Mouse (Mus musculus): ENCODE results near the gene Xylt1.

Gene Xylt1

DNA sequence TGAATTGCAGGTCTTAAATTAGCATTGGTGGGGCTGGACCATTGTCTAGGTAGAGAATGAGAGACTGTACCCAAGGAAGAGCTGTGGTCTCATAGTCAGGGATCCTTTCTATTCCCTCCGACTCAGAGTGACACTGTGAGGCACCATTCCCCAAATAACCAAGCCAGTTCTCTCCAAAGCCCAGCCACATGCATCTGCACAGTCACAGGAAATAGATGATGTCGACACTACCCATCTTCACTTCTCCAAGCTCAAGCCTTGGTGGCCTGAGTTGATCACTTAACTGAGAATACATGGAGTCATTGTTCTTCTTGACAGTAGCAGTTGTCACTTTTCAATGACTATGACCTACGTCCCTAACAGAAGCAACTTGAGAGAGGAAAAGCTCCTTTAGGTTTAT lies 100.6 kb downstream of the Xylt1 start:
- DNase-seq (ENCODE audit: low spot score) = no peak

DNA sequence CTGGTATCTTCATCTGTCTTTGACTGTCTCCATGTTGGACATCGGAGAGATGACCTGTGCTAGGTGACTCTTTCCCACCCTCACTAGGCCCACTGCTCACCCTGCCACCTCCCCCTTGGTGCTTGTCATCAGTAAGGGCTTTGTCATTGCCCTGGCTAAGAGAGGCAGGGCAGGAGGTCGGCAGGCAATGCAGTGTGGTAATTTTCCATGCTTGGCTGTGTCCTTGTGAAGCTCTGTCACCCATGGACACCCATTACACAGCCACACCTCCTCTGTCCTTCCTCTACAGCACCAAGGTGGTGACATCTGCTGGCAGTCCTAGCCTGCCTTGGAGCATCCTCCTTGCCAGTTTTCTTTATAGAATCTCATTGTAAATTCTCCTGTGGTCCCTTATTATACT lies 101.9 kb downstream of the Xylt1 start:
- DNase-seq (ENCODE audit: low spot score) = no peak

DNA sequence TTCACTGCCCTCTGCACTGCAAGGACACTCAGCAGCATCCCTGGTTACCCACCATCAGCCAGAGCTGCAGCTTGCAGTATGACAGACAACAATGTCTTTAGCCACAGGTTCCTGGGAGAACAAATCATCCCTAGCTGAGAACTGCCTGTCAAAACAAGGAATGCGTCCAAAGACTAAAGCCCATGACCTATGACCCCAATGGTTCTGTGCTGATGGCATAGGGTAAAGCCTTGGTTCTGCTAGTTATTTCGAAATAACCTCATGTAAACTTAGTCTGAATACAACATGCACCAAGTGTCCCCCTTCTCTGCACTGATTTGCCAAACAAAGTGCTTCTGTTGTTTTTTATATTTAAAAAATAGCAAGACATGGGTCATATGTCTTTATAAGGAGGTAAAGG lies 103.8 kb downstream of the Xylt1 start:
- DNase-seq (ENCODE audit: low spot score) = no peak

DNA sequence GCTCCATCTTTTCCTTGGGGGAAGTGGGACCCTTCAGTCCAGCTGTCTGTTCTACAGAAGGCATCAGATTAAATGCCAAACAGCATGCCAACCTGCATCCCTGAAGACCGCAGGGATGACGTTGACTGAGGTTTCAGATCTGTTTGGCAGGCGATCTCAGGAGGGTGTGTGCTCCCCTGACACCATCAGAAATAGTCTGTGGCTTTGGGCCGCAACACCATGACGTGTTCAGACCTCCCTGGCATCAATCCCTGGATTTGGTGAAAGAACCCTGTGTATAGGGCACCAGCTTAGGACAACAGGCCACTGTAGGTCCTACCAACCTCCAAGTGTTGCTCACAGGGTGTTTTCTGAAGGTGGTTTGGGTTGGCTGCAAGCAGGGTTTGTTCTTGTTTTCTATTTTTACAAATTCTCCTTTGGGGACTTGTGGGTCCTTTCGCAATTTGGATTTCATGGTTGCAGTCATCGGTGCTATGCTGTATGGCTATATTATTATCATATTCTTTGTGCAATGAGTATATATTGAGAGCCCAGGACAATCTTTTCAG lies 104.3 kb downstream of the Xylt1 start:
- no peak for DNase-seq (ENCODE audit: low spot score)

DNA sequence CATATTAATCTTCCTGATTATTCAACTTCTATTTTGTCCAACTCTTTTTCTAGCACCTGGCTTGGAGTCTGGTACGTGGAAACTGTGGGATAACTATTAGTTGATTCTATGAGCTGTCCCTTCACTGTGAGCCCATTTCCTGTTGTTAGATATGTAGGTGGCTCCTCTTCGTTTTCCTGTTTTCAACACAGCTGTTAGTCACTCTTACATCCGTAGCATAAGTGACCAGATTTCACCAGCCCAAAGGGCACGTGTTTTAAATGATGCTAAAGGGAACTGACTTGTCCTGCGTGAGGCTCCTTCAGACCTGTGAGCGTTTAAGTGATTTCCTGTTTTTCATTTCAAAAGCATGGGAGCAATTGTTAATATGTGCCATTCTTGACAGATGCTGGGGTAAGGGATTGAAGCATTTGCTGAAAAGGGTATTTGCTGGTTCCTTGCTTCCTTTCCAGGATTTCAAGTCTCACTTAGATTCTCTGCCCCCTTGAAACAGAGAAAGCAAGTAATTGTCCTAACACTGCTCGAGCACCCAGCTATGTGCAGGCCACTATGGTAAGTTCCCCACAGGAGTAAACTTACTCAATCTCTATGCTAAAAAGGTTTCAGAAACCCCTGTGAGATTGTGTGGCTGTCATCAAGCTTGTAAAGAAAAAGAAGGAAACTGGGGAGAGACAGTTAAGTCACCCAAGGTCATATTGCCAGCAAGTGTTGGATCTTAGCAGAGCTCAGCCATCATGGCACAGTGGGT lies 105.8 kb downstream of the Xylt1 start:
- DNase-seq (ENCODE audit: low spot score) = no peak

DNA sequence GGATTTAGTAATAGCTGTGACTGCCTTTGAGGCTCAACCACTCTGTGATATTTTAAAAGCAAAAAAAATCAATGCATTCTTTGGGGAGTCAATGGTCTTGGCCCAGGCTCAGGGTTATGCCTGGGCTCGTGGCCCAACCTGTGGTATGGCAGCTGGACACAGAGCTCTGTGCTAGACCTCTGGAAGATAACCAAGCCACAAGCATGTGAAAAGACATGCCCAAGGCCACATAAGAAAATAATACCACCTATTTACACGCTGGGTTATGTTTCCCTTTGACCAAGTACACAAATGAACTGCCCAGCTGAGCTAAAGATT lies 106.4 kb downstream of the Xylt1 start:
- peak; percentile 26 for DNase-seq (ENCODE audit: low spot score)

DNA sequence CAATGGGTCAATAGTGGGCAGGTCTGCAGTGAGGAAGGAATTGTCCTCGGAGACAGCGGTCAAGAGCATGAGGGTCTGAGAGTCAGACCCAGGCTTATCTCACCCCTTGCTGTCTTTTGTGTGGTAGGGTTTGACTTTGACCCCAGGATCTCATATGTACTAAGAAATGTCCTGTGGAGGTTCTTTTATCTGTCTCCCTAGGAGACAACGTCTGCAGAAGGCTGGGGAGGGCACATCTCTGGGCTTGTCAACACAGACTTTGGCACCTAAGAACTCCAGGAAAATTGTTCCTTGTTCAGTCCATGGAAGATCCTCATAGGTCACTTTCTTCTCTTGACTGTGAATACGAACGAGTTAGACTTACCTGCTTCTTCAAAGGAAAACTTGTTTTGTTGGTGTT lies 109.2 kb downstream of the Xylt1 start:
- DNase-seq (ENCODE audit: low spot score) = no peak

DNA sequence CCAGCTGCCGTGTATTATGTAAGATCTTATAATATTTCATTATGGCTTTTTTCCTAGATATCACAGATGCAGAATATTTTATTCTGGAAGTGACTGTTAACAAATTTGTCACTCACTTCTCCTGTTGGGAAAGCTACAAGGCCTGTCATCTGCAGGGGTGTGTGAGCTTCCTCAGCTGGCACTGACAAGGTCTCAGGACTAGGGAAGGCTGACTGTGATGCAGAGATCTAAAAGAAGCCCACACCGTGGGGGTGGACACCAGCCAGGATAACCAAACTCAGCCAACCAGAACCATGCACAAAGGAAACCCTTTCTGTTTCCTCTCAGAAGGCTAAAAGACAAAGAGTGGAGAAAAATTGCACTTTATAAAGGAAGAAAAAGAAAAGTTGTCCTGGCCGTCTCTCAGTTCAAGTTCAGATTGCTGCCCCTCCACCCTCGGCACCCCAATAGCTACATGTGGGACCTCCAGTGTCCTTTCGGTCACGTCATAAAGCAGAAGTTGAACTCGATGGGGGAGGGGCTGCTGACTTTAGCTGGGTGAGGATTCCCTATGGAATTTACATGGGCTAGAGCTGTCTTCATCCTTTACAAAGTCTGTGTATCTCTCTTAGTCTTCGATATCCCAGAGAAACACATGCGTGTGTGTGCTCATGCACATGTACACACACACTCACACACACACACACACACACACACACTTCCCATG lies 109.9 kb downstream of the Xylt1 start:
- no peak for DNase-seq (ENCODE audit: low spot score)

DNA sequence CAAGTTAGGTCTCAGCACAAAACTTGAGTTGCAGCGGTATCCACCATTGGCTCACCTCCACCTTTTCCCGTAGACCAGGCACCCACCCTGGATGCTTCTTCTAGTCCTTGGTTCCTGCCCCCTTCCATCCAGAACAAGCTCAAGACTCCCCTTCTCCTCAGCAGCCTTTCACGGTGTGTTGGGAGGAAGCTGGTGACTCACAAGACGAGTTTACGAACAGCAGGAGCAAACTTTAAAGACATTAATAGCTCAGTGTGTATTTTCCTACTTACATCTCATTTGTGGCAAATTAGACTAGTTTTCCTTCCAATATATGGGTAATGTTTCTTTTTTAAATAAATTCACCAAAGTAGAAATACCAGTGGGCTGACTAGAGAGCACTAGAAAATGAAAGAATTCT lies 110.7 kb downstream of the Xylt1 start:
- no peak for DNase-seq (ENCODE audit: low spot score)

DNA sequence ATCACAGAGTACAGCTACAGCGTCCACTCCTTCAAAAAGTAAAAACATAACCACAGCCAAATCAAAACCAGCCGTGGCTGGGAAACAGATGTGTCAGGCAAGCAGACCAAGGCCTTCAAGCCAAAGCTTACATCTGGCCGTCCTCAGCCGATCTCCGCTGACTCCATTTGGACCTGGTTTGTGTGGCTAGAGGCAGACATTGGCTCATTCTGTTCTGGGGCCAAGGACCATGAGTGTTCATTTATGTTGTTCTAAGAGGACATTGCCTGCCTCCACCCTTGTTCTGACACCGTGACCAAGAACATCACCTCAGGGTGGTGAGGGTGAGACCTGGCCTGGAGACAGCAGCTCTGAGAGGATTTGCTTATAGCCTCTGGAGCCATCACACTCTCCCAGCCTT lies 113.4 kb downstream of the Xylt1 start:
- no peak for DNase-seq (ENCODE audit: low spot score)

DNA sequence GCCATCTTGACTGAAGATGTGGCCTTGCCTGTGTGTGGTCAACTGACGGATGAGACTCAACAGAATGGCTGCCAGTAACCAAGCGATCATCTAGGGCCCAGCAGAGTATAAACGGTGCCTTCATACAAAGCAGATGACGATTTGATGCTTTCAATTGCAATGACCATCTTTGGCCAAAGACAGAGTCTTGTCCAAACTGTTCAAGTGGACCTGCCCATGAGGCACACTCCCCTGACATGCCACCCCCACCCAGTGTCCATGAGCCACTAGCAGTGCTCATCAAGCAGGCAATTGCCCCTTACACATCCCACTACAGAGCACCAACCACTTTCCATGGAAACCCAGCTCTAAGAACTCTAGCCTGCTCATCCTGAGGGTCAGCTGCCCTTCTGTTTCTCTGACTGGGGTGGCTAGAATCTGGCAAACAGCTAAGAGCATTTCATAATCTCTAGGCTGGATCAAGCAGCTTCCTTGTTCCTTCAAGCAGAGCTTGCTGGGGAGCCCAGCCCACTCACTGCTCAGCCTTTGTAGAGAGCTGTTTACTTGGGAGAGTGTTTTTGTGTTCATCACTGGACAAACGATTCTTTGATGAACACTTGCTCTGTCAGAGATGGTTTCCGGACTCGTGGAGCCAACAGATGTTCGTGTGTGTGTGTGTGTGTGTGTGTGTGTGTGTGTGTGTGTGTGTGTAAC lies 114.0 kb downstream of the Xylt1 start:
- DNase-seq (ENCODE audit: low spot score) = no peak

DNA sequence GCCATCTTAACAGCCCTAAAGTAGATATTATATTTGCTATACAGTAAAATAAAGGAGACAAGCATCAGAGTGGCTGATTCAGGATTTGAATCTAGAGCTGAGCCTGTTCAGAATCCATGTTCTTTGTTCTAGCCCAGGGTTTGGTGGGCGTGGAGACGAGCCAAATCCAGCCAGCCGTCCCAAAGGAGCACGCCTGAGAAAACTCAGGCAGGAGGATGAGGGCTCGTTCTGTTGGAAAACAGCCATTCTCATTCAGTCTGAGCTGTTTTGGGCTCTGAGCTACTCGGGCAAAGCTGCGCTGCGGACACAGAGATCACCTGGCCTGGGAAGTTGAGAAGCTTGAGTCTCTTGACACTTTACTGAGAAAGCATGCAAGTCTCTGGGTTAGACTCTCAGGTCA lies 115.0 kb downstream of the Xylt1 start:
- DNase-seq (ENCODE audit: low spot score) = no peak

DNA sequence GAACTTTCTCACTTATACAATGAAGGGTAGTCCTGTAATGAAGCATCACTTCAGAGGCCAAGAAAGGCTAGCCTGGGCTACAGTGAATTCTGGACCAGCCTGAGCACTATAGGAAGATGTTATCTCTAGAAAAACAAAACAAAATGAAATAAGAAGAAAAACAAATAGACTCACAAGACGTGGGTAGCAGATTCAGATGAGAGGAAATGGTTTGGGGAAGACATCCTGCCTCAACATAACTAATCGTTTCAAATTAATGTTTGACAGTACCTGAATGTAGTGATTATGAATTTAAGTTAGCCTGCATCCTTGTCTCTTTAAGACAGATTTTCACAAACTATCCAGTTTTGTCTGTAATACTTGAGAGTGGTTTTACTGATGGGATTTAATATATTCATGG lies 117.4 kb downstream of the Xylt1 start:
- no peak for DNase-seq (ENCODE audit: low spot score)

DNA sequence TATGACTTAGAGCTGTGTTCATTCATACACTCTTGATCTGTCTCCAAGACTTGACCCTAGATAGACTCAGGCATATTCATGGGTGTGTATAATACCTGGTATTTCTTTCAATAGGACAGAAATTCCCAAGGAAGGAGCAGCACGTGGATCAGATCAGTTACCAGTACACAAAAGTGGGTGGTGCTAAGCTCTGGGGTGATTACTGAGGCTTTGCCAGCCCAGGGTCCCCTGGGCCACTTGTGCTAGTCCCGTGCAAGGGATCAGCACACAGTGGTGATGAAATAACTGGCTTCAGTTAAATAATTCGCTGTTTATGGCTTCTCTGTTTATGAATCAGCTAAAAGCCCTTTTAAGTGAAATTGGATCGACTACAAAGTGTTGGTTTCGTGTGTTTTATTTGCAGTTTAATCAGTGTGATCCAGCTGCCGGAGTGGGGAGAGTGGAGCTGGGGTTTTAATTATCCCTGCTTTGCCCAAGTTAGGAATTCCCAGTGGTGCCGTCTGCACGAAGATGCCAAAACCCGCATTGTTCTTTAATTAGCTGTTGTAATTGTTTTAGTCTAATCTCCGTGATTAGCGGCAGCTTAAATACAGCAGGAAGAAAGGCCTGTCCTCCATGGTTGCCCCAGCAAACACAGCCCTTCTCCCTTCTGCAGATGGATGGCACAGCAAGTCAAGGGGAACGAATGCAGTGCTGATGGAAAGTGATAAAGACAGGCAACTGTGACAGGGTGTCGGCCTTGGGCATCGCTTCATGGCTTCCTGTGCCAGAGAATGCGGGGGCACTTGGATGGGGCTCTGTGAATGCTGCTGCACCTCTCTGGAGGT lies 120.8 kb downstream of the Xylt1 start:
- DNase-seq (ENCODE audit: low spot score) = no peak

DNA sequence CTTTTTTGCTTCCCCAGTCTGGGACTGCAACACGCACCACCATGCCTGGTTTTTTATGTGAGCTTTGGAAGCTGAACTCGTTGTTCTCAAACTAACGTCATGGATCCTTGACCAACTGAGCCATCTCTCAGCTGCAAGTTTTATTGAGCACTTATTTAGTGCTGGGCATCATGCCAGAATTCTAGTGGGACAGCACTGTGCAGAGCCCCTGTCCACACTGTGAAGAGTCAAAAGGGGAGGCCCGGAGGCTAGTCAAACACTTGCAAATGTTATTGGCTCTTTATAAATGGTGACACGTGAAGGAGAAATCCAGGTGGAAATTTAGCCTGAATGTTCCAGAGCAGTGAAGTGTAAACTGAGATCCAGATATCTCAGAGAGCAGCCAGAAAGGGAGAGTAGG lies 121.6 kb downstream of the Xylt1 start:
- DNase-seq (ENCODE audit: low spot score) = no peak

DNA sequence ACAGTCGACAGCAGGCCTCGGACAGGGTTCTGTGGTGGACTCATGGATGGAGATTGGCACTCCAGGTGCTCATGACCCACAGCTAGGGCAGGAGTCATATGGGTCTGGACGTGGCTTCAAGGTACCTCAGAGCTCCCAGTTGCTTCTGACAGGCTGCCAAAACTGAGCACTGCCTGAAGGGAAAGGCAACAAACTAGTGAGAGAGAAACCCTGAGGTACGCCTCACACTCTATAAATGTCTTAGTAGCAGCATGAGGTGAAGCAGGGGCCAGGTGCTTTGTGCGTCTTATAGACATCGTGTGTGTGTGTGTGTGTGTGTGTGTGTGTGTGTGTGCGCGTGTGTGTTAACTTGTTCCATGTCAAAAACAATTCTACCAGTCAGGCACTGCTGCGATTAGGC lies 122.9 kb downstream of the Xylt1 start:
- no peak for DNase-seq (ENCODE audit: low spot score)

DNA sequence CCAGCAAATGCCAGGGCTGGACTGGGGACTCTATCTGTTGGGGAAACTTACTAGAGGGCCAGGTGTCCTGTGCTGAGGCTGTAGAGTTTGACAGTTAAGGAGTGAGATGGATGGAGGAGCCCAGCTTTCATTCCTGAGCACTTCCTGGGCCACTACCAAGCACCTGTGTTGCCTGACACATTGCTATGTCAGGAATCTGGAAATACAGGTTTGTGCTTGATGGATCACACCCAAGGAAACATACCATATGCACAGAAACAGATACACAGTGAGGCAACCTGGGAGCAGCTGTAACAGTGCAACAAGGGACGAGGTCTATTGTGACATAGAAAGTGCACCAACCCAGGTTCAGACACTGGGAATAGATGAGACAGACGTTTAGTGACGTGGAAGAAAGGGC lies 125.0 kb downstream of the Xylt1 start:
- no peak for DNase-seq (ENCODE audit: low spot score)

DNA sequence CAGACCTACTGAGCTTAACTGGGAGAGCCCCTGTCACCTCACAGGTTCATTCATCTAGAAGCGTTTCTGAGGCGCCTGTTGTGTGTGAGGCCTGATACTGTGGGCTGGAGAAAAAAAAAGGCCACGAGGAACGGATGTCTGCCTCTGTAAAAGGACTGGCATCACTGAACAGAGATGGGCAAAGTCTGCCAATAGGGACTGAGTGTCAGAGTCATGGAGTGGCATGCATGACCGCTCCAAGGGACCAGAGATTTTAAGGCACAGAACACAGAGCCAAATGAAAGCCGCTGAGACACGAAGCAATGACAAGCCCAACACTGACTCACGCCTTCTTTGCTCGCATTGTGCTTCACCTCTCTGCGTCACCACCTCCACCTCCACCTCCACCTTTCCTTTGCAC lies 126.6 kb downstream of the Xylt1 start:
- no peak for DNase-seq (ENCODE audit: low spot score)

DNA sequence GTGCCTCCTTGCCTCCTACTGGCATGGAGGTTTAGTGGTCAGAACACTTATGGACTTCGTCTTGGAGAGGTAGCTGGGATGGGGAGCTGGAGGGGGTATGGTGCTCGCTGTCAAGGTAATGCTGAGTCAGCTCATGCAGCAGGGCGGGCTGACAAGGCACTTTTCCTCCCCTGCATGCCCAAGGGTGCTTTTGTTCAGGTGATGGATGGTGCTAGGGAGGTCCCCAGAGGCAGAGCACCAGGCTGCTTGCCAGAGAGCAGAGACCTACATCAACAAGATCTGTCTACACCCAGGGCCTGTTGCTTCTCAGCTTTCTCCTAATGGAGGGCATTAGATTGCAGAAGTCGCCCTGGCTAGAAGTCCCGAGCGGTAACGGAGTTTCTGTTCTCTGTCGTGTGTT lies 127.3 kb downstream of the Xylt1 start:
- DNase-seq (ENCODE audit: low spot score) = no peak

DNA sequence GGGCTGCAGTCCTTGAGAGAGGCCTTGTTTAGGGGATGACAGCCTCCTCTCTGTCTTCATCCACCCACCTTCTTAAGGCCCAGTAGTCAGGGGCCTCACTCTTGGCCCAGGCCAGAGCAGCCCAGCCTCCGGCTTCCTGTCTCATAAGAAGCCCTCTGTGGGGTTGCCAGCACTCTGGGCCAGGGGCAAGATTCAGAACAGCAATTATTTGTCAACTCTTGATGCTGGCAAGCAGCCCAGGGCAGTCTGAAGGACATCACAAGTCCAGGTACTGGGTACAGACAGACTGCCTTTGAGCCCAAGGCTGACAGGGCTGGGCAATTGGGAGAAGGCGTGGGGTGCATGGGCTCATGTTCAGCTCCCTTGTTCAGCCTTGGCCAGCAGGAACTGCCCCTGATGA lies 129.3 kb downstream of the Xylt1 start:
- peak; percentile 34 for DNase-seq (ENCODE audit: low spot score)

DNA sequence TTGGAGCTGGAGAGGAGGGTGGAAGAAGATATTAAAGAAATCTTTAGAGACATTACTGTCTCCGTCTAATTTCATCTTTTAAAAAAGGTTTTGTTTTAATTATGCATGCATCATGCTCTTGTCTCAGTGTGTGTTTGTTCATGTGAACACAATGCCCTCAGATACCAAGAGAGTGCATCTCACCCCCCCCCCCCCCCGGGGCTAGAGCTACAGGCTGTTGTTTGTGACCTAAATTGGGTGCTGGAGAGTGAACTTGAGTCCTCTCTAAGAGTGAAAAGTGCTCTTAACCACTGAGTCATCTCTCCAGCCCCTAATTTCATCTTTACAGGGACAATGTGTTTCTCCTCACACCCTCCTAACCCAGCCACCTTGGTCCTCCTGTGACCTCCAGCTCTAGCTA lies 131.5 kb downstream of the Xylt1 start:
- no peak for DNase-seq (ENCODE audit: low spot score)

DNA sequence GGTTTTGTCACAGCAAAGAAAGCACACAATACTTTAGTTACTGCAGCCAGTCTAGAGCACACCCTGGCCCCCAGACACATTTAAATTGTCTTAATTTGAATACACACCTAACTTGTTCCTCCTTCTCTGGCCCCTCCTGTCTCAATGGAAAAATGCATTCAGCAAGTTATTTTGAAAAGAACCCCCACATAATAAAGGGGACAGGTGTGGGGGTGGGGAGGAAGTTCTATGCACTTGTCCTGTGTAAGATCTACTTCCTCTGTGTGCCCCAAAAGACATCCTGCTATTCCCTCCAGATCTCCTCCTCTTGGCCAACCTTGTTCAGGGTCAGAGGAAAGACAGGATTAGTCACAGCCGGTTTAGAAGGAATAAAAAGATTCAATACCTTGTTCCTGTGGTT lies 135.0 kb downstream of the Xylt1 start:
- DNase-seq (ENCODE audit: low spot score) = no peak
